Mouse (Mus musculus): ENCODE measurements around the gene Stam2.

The Stam2 gene

DNA sequence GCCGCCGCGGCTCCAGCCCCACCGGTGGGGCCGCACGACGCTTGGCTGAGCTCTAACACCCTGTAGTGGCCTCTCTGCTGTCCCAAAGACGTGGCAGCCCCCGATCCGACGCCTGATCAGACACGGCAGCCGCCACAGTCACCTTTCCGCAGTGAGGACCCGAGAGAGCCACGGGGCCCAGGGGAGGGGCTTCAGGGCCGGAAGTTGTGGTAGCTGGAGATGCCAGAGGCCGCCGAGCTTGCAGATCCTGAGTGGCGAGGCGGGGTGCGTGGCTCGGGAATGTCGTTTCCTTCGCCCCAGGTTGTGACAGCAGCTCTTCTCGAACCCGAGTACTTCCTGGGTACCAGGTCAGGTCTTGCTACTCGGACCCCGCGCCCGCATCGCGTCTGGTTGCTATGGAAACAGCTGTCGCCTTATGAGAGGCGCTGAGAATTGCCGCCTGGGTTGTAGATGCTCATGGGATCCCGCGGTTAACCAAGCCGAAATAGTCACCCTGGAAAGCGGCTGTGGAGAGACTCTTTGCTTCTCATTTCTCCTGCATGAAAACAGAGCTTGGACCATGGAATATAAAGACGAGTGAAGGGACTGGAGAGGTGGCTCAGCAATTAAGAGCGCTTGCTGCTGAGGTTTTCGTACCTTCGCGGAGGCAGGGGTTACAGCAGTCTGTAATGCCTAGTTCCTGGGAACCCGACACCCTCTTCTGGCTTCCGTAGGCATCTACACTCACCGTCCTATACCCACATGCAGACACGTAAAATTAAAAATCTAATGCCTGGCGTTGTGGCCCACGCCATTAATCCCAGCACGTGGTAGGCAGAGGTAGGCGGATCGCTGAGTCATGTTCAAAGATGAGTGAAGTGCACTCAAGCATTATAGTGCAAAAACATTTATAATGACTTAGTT, at the start of gene Stam2:
Stam2 (minus strand) TSS at position 26 of the 903 bp plus-strand sequence.
- CTCF ChIA-PET = no interaction called here

DNA sequence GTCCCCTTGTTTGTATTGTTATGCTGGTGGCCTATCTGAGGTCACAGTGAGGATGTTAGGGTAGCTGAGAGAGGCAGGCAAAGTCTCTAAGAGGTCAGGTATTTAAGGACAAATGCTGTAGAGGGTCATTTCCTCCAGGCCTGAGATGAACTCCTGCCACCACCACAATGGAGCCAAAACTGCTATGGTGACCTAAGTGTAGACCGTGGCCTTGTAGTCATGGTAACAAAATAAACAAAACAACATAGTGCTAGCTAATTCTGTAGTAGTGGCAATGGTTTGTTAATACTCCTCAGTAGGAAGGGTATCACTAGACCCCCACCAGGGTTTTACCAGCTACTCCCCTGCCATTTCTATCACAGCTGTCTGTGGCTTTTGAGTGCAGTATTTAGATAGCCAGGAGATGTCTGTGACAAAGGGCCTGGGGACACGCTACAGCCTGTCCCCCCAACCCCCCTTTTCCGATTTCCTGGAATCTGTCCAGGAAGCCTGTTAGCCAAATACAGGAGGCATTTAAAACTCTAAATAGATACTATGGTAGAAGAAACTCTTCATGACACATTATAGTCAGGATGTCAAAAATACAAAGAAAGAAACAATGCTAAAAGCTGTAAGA, 43.1 kb upstream of the Stam2 start:
- CTCF ChIA-PET = no interaction called here

DNA sequence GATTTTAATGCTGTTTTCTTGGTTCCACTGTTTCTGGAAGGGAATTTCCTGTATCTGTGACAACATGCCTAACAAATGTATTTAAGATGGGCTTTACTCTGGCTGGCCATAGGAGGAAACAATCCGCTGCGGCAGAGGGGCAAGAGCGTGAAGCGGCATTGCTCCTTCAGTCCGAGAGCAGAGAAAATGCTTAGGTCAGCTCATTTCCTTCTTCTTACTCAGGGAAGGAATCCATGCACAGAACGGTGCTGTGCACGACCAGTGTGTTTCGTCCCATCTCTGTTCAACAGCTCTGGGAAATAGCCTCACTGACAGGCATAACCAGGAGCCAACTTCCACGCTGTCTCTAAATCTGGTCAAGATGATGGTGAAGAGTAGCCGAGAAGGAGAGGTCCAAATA, 37.9 kb upstream of the Stam2 start:
- CTCF ChIA-PET = no interaction called here

DNA sequence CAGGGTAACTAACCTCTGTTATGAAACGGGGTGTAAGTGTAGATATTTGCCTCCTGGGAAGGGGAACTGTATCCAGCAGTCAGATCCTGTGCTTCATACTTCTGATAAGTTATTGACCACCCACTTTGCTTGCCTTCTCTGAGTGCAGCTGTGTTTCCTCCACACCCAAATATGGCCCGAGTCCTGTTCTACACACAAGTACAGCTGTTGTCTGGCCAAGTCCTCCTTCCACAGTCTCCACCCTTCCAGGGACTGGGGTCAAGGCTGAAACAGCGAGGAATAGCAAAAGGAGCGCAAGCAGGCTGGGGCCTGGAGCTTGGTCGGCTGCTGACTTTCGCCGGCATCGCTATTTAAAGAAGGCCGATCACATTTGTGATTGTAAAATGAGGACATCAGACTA, 37.3 kb upstream of the Stam2 start:
- CTCF ChIA-PET = no interaction called here

DNA sequence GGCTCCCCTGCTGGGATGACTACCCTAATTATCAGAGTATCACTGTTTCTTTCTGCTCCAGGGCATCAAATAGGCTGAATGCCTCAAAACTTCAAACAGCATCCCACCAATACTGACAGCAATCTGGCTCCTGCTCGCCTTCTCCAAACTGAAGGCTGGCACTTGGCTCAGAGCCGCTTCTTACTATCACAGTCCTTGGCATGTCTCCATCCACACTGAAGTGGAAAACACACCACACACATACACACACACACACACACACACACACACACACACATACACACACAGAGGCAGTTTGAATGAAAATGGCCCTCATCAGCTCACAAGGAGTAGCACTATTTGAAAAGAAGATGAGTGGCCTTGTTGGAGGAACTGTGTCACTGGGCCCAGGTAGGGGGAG, 35.8 kb upstream of the Stam2 start:
- CTCF ChIA-PET = no interaction called here

DNA sequence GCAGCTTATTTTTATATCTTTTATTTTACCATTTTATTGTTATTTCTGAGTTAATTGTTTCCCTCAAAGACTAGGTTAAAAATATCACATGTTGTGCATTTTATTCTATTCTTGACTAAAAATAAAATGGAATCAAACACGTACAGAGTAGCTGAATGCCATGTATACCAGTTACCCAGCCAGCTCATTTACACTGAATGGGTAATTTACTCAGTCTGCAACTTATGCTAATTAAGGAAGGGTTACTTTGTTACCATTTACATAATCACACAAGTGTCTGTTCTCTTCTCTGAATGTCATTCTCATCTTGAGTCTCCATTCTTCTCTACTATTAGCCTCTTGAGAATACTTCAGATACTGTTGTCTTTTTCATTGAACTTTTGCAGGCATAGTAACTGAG, 32.3 kb upstream of the Stam2 start:
- CTCF ChIA-PET = no interaction called here

DNA sequence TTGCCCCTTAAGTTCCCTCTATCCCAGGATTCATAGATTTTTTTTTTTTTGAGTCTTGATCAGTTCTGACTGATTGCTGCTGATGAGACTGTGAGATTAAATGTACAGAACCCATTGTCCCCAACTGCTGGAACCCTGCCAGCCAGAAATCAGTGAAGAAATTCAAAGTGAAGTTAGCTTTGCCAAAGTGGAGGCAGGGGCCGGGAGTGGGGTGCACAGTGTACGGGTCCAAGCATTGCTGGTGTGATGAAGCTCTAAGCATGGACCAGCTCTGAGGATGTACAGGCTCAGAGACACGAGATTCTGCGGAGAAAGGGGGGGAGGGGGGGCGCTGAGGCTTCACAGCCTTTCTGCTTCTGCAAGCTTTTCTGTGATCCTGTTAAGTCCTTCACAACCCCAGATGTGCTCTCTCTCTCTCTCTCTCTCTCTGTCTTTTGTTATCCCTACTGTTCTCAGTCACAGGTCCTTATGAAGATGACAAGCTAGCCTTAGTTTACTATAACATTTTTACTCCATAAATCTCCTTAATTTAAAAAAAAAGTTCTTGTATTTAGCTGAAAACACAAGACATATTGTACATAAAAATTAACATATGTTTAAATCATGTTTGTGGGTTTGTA, 30.8 kb upstream of the Stam2 start:
- CTCF ChIA-PET = interaction anchor here (0.7 kb wide), 1 partner anchor 21 kb away, joined by 3 read pairs; no protein-coding TSS in a partner anchor

DNA sequence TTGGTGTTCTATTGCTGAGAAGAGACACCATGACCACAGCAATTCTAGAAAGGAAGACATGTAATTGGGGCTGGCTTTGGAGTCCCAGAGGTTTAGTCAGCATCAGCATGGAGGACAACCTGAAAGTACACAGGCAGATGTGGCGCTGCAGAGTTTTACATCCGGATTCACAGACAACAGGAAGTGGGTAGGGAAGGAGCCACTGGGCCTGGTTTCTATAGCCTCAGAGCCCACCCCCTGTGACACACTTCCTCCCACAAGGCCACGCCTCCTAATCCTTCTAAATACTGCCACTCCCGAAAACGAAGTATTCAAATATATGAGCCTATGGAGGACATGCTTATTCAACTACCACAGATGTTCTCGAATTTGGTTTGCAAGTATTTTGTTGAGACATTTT, 23.0 kb upstream of the Stam2 start:
- CTCF ChIA-PET = interaction anchor here (0.6 kb wide), 1 partner anchor 126 kb away, joined by 4 read pairs; no protein-coding TSS in a partner anchor

DNA sequence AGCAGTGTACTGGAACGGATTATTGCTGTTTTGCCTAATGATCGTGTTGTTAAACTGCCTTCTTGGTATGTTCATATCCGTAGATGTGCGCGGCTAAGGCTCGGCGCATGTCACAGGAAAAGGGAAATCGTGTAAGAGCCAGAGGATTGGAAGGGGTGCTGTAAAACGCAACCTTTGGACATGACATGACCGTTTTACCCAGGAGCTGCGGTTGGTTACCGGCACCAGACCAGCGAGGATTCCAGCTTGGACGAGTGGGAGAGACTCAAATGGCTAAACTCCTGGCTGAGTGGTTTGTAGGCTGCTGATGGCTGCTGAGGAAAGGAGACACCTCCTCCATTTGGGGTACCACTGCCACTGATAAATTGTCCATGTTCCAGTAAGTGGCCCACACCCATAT, 21.8 kb upstream of the Stam2 start:
- CTCF ChIA-PET = no interaction called here

DNA sequence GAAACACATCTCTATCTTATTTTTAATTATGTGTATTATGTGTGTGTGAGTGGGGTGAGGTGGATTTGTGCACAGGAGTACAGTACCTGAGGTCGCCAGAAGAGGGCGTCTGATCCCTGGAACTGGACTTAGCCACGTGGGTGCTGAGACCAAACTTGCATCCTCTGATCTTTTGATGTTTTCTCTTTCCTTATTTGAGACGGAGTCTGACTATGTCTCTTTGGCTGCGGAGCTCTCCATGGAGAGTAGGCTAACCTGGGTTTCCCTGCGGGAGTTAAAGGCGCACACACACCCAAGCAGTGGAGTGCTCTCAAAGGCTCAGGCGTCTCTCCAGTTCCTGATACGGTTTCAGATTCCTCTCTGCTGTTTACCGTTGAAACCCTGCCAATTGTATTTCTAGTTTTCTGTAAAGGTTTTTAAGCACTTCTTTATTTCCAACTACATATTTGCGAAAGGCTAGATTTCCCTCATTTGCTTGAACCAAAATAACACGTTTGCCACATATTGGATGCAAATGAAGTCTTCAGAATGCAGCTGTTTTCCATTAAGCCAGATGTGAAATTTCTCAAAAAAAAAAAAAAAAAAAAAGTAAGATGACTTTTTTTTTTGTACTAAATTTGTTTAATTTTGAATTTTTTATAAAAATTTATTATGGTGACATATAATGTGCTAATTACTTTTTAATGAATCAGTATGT, 21.1 kb upstream of the Stam2 start:
- CTCF ChIA-PET = interaction anchor here (0.6 to 0.7 kb wide), 2 partner anchors 168 to 178 kb away, joined by 3 to 12 read pairs; no protein-coding TSS in a partner anchor

DNA sequence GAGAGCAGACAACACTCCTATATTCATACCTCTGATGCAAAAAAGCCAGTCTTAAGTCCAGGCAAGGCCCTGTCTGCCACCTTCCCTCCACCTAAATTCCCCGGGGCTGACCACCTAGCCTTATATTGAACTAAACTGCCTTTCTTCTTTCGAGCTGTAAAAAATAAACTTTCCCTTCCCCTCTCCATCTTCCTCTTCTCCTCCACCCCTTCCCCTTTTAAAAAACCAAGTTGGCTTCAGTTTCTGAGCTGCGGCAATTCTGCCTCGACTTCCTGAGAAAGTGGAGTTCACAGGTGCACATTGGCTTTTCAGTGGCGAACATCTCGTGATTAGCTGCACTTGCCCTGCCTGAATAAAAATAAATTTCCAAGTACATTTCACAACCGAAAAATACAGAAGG, 20.4 kb upstream of the Stam2 start:
- CTCF ChIA-PET = interaction anchor here (0.6 kb wide), 1 partner anchor 10 kb away, joined by 12 read pairs; no protein-coding TSS in a partner anchor

DNA sequence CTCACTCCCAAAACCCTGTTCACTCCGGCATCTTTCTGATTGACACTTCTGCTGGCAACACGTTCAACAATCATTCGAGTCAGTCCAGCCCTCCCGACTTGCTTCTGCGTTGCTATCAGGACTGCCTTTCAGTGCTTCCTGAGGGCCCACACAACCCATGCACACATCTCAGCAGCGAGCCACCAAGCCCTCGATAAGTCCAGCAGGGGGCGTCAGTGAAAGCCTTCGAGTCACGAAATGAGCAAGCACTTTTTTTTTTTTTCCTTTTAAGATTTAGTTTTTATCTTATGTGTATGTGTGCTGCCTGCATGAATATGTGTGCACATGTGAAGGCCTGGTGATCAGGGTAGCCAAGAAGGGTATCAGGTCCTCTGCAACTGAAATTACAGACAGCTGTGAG, 16.5 kb upstream of the Stam2 start:
- CTCF ChIA-PET = interaction anchor here (0.6 to 0.7 kb wide), 2 partner anchors 92 to 313 kb away, joined by 3 to 5 read pairs; no protein-coding TSS in a partner anchor

DNA sequence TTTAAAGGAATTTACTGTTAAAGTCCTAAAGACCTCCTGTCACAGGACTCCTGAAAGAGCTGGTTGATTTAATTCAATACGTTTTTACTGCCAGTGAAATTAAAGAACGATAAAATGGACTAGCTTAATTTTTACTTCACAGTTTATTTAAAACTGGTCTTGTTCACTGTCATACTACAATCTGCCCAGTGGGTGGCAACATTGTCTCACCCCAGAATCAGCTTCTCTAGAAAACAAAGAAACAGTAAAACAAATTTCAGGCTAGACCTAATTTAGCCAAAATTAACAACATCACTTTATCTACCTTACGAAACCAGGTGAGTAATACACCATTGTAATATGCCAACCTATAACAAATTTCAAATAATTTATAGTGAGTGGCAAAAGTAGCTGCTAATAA, 14.6 kb upstream of the Stam2 start:
- CTCF ChIA-PET = interaction anchor here (0.6 kb wide), 1 partner anchor 403 kb away, joined by 19 read pairs; no protein-coding TSS in a partner anchor

DNA sequence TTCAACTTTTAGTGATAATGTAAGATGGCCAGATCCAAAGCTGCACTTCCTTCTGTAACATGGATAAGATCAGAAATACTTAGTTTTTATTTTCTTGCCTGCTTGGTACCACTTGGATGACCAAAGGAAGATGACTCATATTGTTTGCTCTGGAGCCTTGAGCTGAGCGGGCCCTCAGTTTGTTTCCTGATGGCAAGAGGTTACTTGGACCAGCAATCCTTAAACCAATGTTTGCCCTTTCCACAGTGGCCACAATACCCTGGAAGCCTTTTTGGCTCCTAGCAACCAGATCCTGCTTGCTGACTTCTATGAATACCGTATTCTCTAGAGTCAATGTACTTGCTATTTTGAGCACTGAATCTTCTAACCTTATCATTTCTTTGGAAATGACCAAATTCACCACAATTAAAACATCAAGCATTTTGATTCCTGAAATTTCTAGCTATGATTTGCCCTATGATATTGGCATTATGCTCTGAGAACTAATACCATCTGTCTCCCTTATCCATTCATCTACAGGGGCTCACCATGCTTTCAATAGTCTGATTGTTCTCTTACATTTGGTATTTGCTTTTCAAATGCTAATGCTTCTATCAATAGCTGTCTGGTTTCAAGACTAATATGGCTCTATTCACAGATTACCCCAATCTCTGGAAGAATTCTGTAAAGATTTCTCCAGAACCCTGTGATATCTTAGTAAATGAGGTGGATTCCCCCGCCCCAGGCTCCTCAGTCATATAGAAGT, 11.7 kb upstream of the Stam2 start:
- CTCF ChIA-PET = no interaction called here

DNA sequence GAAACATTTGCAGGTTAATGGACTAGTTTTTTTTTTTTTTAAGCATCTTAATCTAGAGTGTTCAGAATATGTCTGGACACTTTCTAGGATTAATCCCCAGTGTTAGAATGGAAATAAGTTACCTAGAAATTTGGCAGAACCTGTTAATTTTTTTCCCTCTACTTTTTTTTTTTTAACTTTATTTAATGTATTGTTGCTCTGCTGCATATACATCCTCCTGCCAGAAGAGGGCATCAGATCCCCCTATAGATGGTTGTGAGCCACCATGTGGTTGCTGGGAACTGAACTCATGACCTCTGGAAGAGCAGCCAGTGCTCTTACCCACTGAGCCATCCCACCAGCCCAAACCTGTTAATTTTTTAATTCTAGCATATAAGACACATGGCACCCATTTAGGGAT, 2.0 kb upstream of the Stam2 start:
- CTCF ChIA-PET = no interaction called here

DNA sequence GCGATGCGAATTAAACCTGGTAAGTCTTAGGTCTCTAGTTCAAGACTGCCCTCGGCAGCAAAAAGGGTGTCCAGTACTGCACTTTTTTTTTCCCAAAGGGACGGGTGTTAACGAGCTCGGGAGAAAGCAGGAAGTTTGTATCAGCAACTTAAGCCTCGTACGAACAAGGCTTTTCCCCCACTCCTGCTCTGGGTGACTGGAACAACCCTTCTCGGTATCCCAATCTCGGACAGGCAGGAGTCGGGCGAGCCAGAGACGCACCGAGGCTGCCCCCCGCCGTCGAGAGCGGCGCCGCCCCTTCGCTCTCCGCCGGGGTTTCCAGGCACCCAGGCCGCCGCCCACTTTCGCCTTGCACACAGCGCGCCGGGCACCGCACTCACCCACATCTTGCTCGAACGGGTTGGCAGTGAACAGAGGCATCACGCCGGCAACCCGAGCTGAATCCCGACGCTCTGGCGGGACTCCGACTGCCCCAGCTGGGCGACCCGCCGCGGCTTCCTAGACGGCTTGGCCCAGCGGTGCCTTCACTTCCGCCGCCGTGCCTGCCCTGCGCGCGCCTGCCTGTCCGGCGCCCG, 313 bp downstream of the Stam2 start:
- CTCF ChIA-PET = no interaction called here

DNA sequence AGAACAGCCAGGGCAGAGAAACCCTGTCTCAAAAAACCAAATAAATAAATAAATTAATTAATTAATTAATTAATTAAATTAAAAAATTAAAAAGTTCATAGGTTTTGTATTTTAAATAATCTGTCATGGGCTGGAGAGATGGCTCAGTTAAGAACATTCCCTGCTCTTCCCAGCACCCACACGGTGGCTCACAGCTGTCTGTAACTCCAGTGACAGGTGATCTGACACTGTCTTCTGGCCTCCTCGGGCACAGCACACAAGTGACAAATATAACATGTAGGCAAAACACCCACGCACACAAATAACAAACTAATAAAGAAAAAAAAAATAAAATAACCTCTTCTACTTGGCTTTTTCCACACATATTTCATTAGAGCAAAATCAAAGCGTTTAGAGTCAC, 1.5 kb downstream of the Stam2 start:
- CTCF ChIA-PET = interaction anchor here (0.7 kb wide), 1 partner anchor 91 kb away, joined by 7 read pairs; no protein-coding TSS in a partner anchor

DNA sequence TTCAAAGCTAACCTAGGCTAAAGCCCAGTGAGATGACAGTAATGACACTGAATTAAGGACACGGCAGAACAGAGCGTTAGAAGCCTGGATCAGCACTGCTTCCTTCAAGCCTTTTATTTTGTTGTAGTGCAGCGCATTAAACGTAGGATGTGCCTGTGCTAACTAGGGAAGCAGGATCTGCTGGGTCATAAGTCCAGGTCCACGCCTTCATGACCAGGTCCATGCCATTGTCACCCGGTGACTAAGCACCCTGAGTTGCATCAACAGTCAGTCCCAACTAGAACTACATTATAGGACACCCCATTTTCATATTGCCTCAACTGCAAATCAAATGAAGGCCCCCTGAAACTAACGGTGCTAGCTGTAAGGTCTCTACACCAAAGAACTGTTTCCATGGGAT, 7.6 kb downstream of the Stam2 start:
- CTCF ChIA-PET = no interaction called here

DNA sequence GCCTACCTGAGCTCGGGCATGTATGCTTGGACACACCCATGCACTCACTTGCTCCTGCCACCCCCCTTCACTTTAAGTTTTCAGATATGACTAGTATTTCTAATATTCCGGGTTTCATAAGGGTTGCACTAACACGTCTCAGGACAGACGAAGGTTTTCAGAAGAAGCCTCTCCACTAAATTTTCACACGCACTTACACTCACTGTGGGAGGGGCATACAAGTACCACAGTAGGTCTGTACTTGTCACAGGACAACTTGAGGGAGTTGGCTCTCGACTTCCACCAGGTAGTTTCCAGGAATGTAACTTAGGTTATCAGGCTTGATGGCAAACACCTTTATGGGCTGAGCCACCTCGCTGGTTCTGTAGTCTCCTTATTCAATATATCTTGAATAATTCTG, 8.4 kb downstream of the Stam2 start:
- CTCF ChIA-PET = no interaction called here

DNA sequence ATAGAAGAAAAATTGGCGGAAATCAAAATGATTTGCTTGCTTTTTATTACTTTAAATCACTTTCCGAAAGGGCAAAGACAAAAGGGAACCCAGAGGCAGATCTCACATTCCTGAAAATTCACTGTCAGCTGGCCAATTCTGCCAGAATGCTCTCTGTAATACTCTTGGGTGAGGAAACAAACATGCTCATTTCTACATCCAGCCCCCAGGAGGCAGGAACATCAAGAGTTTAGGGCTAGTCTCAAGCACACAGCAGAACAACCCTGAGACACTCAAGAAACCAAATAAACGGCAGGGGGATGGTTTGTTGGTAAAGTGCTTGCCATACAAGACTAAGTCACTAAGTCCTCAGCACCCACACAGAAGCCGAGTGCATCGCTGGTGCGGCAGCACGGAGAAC, 9.5 kb downstream of the Stam2 start:
- CTCF ChIA-PET = no interaction called here

DNA sequence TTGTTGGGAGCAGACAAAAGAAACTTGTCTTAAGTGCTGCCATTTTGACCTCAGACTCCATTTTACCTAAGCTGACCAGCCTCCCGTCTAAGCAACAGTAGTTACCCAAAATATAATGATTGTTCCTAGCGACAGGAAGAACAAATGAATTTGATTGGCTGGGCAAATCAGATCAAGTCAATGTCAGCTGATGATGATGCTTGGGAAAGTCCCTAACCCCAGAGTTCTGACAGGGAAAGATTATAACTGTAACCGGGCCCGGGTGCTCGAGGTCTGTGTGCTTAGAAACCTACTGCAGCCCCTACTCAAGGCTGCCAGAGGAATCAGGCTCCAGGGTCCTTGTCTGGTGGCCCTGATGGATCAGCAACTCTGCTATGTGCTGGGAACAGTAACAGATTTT, 10.1 kb downstream of the Stam2 start:
- CTCF ChIA-PET = no interaction called here

Measured in spleen, embryonic (tissue).